Mouse (Mus musculus) CH12.LX (cell line): ENCODE results near the gene Chrm3.

ENCODE experiments used
- CHD2 ChIP-seq: IDR thresholded peaks from 2 replicates; pipeline ENCODE4 v1.6.1; 2011; ENCODE audit warnings: low read length, improper control_type of control experiment
- CTCF ChIP-seq, 2 experiments: IDR thresholded peaks in 1 of 2; conservative IDR thresholded peaks in 1 of 2; 2 replicates each; pipeline ENCODE4 v1.5.1; 2011 to 2012; ENCODE audit warnings: low read depth in 2 of 2, low read length in 2 of 2, improper control_type of control experiment in 1 of 2, inconsistent platforms in 1 of 2, mild to moderate bottlenecking in 1 of 2, moderate library complexity in 1 of 2
- E2F4 ChIP-seq: IDR thresholded peaks from 2 replicates; pipeline ENCODE4 v1.6.1; 2011; ENCODE audit warnings: low read depth, low read length, improper control_type of control experiment; ENCODE audit not compliant: insufficient replicate concordance
- POLR2A ChIP-seq: IDR thresholded peaks from 2 replicates; pipeline ENCODE4 v1.6.1; 2011; ENCODE audit warnings: low read depth, mild to moderate bottlenecking, improper control_type of control experiment, low read length
- POLR2AphosphoS2 ChIP-seq: IDR thresholded peaks from 2 replicates; pipeline ENCODE4 v1.6.1; 2011; ENCODE audit warnings: low read depth, low read length, improper control_type of control experiment

DNA sequence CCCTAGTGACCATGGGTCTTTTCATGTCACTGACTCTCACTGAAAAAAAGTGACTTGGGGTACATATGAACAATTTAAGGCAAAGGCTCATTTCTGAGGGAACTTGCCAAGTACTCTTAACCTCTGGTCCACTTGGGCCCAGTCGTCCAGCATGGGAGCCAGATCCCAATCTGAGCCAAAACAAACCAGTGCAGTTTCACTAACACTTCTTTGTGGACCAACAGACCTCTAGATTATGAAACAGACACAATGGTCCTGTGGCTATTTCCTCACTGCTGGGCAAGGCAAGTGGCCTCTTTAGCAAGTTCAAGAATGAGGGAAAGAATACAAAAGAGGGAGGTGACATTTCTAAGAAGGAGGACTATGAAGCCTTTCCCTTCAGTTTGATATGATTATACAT lies 420.5 kb downstream of the Chrm3 start:
- TF ChIP-seq E2F4 (no peak), CHD2 (no peak), POLR2A (no peak), CTCF (conservative IDR thresholded peaks at IDR 0.05 in 1 of 2, IDR thresholded peaks at IDR 0.05 in 1 of 2; ENCODE audit: low read depth in 2 of 2, low read length in 2 of 2) (no peak), POLR2AphosphoS2 (no peak)
